Mouse (Mus musculus) monocyte, adult 5-6 weeks (primary cell): ENCODE results near the gene Olfr771. TPM values are rescaled to one million over a fixed set of nuclear protein-coding genes. Genes with fewer than 3 reads are reported as not detected.
"Not testable (repeated sequence)": the region's sequence is repeated elsewhere in the genome, so short reads cannot be mapped to it uniquely, and the experiment has no call there.

ENCODE experiments used
- ATAC-seq: fragments of 153-309, 156-312 bp; replicated peaks from 2 replicates; pipeline ENCODE4 v1.8.0; 2017; ENCODE audit warnings: mild to moderate bottlenecking; ENCODE audit not compliant: low TSS enrichment, insufficient number of reproducible peaks, severe bottlenecking, poor library complexity, low FRiP score
- total RNA-seq: library from RNA; stranded (forward); fragments of 200-1000, 200-491, 200-594 nt; gene quantifications from 3 replicates; pipeline ENCODE4 v1.2.3, GENCODE M21; 2017

Gene Olfr771
- not detected in 3 replicates for total RNA-seq

- ATAC-seq = no peak
These were observed at the start of gene Olfr771 for GRCm38 (mm10) chr10:129164651-129165050. Olfr771 (minus strand) TSS chr10:129164751.

- ATAC-seq = not testable (repeated sequence)
These were observed 22.8 kb upstream of the Olfr771 start, which contains the start of gene Olfr773 for GRCm38 (mm10) chr10:129187319-129187718. Olfr773 (minus strand) TSS chr10:129187419.

GRCm38 (mm10) chr10:129177821-129178220 lies 13.3 kb upstream of the Olfr771 start, which contains the start of gene Olfr772:
Olfr772 (minus strand) TSS chr10:129177921.
- not testable (repeated sequence) for ATAC-seq

GRCm38 (mm10) chr10:129138898-129139297 lies 25.7 kb downstream of the Olfr771 start, which contains the start of gene Olfr770:
Olfr770 (minus strand) TSS chr10:129138998.
- ATAC-seq = no peak

GRCm38 (mm10) chr10:129117761-129118160 lies 46.8 kb downstream of the Olfr771 start, which contains the start of gene Olfr769:
Olfr769 (minus strand) TSS chr10:129117861.
- no peak for ATAC-seq

GRCm38 (mm10) chr10:129115146-129115545 lies 49.4 kb downstream of the Olfr771 start:
- no peak for ATAC-seq

Other genes starting within 250 kb of the Olfr771 start
- gene Rdh5, start 241.9 kb downstream of the Olfr771 start, total RNA-seq = 1.5 to 7.6 TPM in 2 of 3 replicates, not detected in the other
- gene Bloc1s1, start 240.7 kb downstream of the Olfr771 start, total RNA-seq = 110 to 127 TPM (median 111 TPM) in 3 replicates
- 0.19 to 0.53 TPM in 2 of 3 replicates, not detected in the other for gene Itga7, start 230.9 kb downstream of the Olfr771 start, total RNA-seq
- gene Mettl7b, start 203.8 kb downstream of the Olfr771 start, total RNA-seq = not detected in 3 replicates
- gene Olfr9, start 175.3 kb downstream of the Olfr771 start, total RNA-seq = not detected in 3 replicates
- gene Olfr763, start 154.0 kb downstream of the Olfr771 start, total RNA-seq = not detected in 3 replicates
- not detected in 3 replicates for gene Olfr764-ps1, start 124.9 kb downstream of the Olfr771 start, total RNA-seq
- gene Olfr765, start 114.8 kb downstream of the Olfr771 start, total RNA-seq = not detected in 3 replicates
- gene Olfr766-ps1, start 95.8 kb downstream of the Olfr771 start, total RNA-seq = not detected in 3 replicates
- not detected in 3 replicates for gene Olfr767, start 81.8 kb downstream of the Olfr771 start, total RNA-seq
- gene Olfr768, start 65.4 kb downstream of the Olfr771 start, total RNA-seq = not detected in 3 replicates
- not detected in 3 replicates for gene Olfr769, start 46.9 kb downstream of the Olfr771 start, total RNA-seq
- not detected in 3 replicates for gene Olfr770, start 25.8 kb downstream of the Olfr771 start, total RNA-seq
- gene Olfr772, start 13.2 kb upstream of the Olfr771 start, total RNA-seq = not detected in 3 replicates
- gene Olfr773, start 22.7 kb upstream of the Olfr771 start, total RNA-seq = not detected in 3 replicates
- gene Olfr774, start 71.5 kb upstream of the Olfr771 start, total RNA-seq = not detected in 3 replicates
- not detected in 3 replicates for gene Olfr775, start 83.7 kb upstream of the Olfr771 start, total RNA-seq
- gene Olfr776, start 94.4 kb upstream of the Olfr771 start, total RNA-seq = not detected in 3 replicates
- not detected in 3 replicates for gene Olfr777, start 106.7 kb upstream of the Olfr771 start, total RNA-seq
- gene Olfr780, start 153.4 kb upstream of the Olfr771 start, total RNA-seq = not detected in 3 replicates
- gene Olfr781, start 164.1 kb upstream of the Olfr771 start, total RNA-seq = not detected in 3 replicates
- gene Olfr782, start 184.1 kb upstream of the Olfr771 start, total RNA-seq = not detected in 3 replicates
- 0.19 TPM in 1 of 3 replicates, not detected in the others for gene Olfr784, start 219.3 kb upstream of the Olfr771 start, total RNA-seq
- not detected in 3 replicates for gene Olfr785, start 240.7 kb upstream of the Olfr771 start, total RNA-seq